Mouse (Mus musculus): ENCODE measurements around the gene Ost4. TPM values are rescaled to one million over a fixed set of nuclear protein-coding genes. Genes with fewer than 3 reads are reported as not detected.

Ost4 gene
- polyA plus RNA-seq, 1 experiment from 2014 or later, result 517 TPM

- ATAC-seq (replicated peaks; ENCODE audit: low FRiP score, low read depth) (no peak), DNase-seq (ENCODE audit: low spot score) (no peak)
- Histone ChIP-seq H3K9ac (ENCODE audit: low read depth, low read length) (no peak overlapping the region), H3K4me3 (replicated peaks; ENCODE audit: low read depth, low read length) (no peak overlapping the region), H3K27ac (no peak overlapping the region), H3K9me3 (replicated peaks; ENCODE audit: low read length) (no peaks in the 10 kb centered on the region), H3K27me3 (ENCODE audit: insufficient read depth, low read length) (no peaks in the 10 kb centered on the region), H3K4me2 (ENCODE audit: low read length) (no peak overlapping the region), H3K4me1 (replicated peaks; ENCODE audit: insufficient read depth, low read length) (peaks cover 10% of the 10 kb centered on the region), H3K36me3 (ENCODE audit: insufficient read depth, low read length) (no peaks in the 10 kb centered on the region)
- 83% methylated on average over 2 of the region's 2 CpGs for WGBS
- TF ChIP-seq CTCF (IDR thresholded peaks at IDR 0.05; ENCODE audit: low read depth), result no peak
Measured at GRCm38 (mm10) chr5:30926073-30926472, 18.5 kb upstream of the Ost4 start.

- no peak for ATAC-seq (replicated peaks; ENCODE audit: low FRiP score, low read depth)
- WGBS, result 87% methylated on average over 5 of the region's 5 CpGs
- Histone ChIP-seq H3K27me3 (ENCODE audit: insufficient read depth, low read length) (no peaks in the 10 kb centered on the region), H3K27ac (no peak overlapping the region), H3K4me2 (ENCODE audit: low read length) (no peak overlapping the region), H3K4me1 (replicated peaks; ENCODE audit: insufficient read depth, low read length) (peaks cover 12% of the 10 kb centered on the region), H3K9ac (ENCODE audit: low read depth, low read length) (no peak overlapping the region), H3K4me3 (replicated peaks; ENCODE audit: low read depth, low read length) (no peak overlapping the region), H3K36me3 (ENCODE audit: insufficient read depth, low read length) (no peaks in the 10 kb centered on the region), H3K9me3 (replicated peaks; ENCODE audit: low read length) (no peaks in the 10 kb centered on the region)
- TF ChIP-seq CTCF (IDR thresholded peaks at IDR 0.05; ENCODE audit: low read depth), result no peak
- no peak for DNase-seq (ENCODE audit: low spot score)
Measured at GRCm38 (mm10) chr5:30925217-30925616, 17.6 kb upstream of the Ost4 start.

- Histone ChIP-seq H3K4me2 (ENCODE audit: low read length) (no peak overlapping the region), H3K4me3 (replicated peaks; ENCODE audit: low read depth, low read length) (no peak overlapping the region), H3K36me3 (ENCODE audit: insufficient read depth, low read length) (no peaks in the 10 kb centered on the region), H3K9me3 (replicated peaks; ENCODE audit: low read length) (no peaks in the 10 kb centered on the region), H3K27ac (no peak overlapping the region), H3K27me3 (ENCODE audit: insufficient read depth, low read length) (no peaks in the 10 kb centered on the region), H3K9ac (ENCODE audit: low read depth, low read length) (no peak overlapping the region), H3K4me1 (replicated peaks; ENCODE audit: insufficient read depth, low read length) (peaks cover 12% of the 10 kb centered on the region)
- ATAC-seq (replicated peaks; ENCODE audit: low FRiP score, low read depth), result no peak
- 84% methylated on average over 8 of the region's 8 CpGs for WGBS
- no peak for DNase-seq (ENCODE audit: low spot score)
- TF ChIP-seq CTCF (IDR thresholded peaks at IDR 0.05; ENCODE audit: low read depth), result no peak
Measured at GRCm38 (mm10) chr5:30924614-30925013, 17.0 kb upstream of the Ost4 start.

GRCm38 (mm10) chr5:30923119-30923518 is 15.5 kb upstream of the Ost4 start:
- ATAC-seq (replicated peaks; ENCODE audit: low FRiP score, low read depth), result no peak
- no peak overlapping the region for H3K4me3 ChIP-seq (replicated peaks; ENCODE audit: low read depth, low read length)
- H3K27ac ChIP-seq, result no peak overlapping the region
- peaks cover 12% of the 10 kb centered on the region for H3K4me1 ChIP-seq (replicated peaks; ENCODE audit: insufficient read depth, low read length)
- no peak overlapping the region for H3K4me2 ChIP-seq (ENCODE audit: low read length)
- no peak for DNase-seq (ENCODE audit: low spot score)
- 79% methylated on average over 6 of the region's 6 CpGs for WGBS
- no peaks in the 10 kb centered on the region for H3K27me3 ChIP-seq (ENCODE audit: insufficient read depth, low read length)
- TF ChIP-seq CTCF (IDR thresholded peaks at IDR 0.05; ENCODE audit: low read depth), result no peak
- no peaks in the 10 kb centered on the region for H3K9me3 ChIP-seq (replicated peaks; ENCODE audit: low read length)
- no peak overlapping the region for H3K9ac ChIP-seq (ENCODE audit: low read depth, low read length)
- 0 out of 2 replicates have a peak, but pooled peaks cover 9% of the 10 kb centered on the region for H3K36me3 ChIP-seq (ENCODE audit: insufficient read depth, low read length)

GRCm38 (mm10) chr5:30922581-30923041 is 15.0 kb upstream of the Ost4 start:
- no peak for ATAC-seq (replicated peaks; ENCODE audit: low FRiP score, low read depth)
- peak overlapping the region; percentile 9; the same call in 1 of the 2 replicates for H3K27ac ChIP-seq
- 75% methylated on average over 10 of the region's 10 CpGs for WGBS
- H3K27me3 ChIP-seq (ENCODE audit: insufficient read depth, low read length), result no peaks in the 10 kb centered on the region
- H3K9ac ChIP-seq (ENCODE audit: low read depth, low read length), result no peak overlapping the region; the same call in 1 of the 2 replicates
- no peaks in the 10 kb centered on the region for H3K9me3 ChIP-seq (replicated peaks; ENCODE audit: low read length)
- no peak for TF ChIP-seq CTCF (IDR thresholded peaks at IDR 0.05; ENCODE audit: low read depth)
- peaks cover 12% of the 10 kb centered on the region for H3K4me1 ChIP-seq (replicated peaks; ENCODE audit: insufficient read depth, low read length)
- peak overlapping the region; percentile 82 for H3K4me2 ChIP-seq (ENCODE audit: low read length)
- DNase-seq (ENCODE audit: low spot score), result no peak
- H3K36me3 ChIP-seq (ENCODE audit: insufficient read depth, low read length), result peaks cover 14% of the 10 kb centered on the region; the same call in 1 of the 2 replicates
- no peak overlapping the region for H3K4me3 ChIP-seq (replicated peaks; ENCODE audit: low read depth, low read length)

- H3K9ac ChIP-seq (ENCODE audit: low read depth, low read length), result peak within 1 kb of the TSS; percentile 65
- TF ChIP-seq CTCF (IDR thresholded peaks at IDR 0.05; ENCODE audit: low read depth), result peak; percentile 86
- DNase-seq (ENCODE audit: low spot score) (peak; percentile 95), ATAC-seq (replicated peaks; ENCODE audit: low FRiP score, low read depth) (peak; percentile 80)
- peaks cover 19% of the 10 kb centered on the region for H3K4me1 ChIP-seq (replicated peaks; ENCODE audit: insufficient read depth, low read length)
- WGBS, result 1% methylated on average over 37 of the region's 40 CpGs
- peaks cover 21% of the 10 kb centered on the region; the same call in 1 of the 2 replicates for H3K36me3 ChIP-seq (ENCODE audit: insufficient read depth, low read length)
- no peaks in the 10 kb centered on the region for H3K27me3 ChIP-seq (ENCODE audit: insufficient read depth, low read length)
- peak within 1 kb of the TSS; percentile 56 for H3K4me3 ChIP-seq (replicated peaks; ENCODE audit: low read depth, low read length)
- H3K4me2 ChIP-seq (ENCODE audit: low read length), result peak within 1 kb of the TSS; percentile 82
- H3K27ac ChIP-seq, result peak within 1 kb of the TSS; percentile 87
- H3K9me3 ChIP-seq (replicated peaks; ENCODE audit: low read length), result no peaks in the 10 kb centered on the region
Measured at GRCm38 (mm10) chr5:30921256-30922033, 13.9 kb upstream of the Ost4 start, which contains the start of gene Khk. Khk (plus strand) TSS chr5:30921431.

Data from kidney, postnatal 0 days (tissue).